Mouse (Mus musculus): ENCODE results near the gene Tet3. TPM values are rescaled to one million over a fixed set of nuclear protein-coding genes. Genes with fewer than 3 reads are reported as not detected.
A peak's percentile ranks its signal among the peaks of the same experiment; 100 is the strongest.

Gene Tet3
- polyA plus RNA-seq, 1 experiment = 15.4 TPM

DNA sequence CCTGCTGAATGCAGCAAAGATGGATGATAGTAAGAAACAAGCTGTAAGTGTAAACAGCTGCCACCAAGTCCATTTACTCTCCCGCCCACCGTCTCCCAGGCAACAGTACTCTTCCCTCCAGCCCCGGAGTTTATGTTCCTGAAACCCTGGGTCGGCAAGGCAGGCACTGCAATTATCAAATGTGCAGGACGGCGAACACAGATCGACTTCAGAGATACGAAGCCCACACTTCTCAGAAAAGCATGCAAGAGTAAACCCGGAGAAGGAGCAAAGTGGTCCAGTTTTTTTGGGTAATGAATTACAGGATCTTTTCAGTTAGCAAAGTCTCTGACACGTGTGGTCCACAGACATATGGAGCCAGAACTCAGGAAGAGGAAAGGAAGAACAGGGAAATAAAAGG, 142.9 kb downstream of the Tet3 start:
- H3K36me3 ChIP-seq (ENCODE audit: control insufficient read depth, insufficient read depth, low read length) = no peaks in the 10 kb centered on the region
- peak overlapping the region; percentile 10; the same call in 1 of the 2 replicates for H3K4me3 ChIP-seq (ENCODE audit: low read depth, low read length)
- WGBS = 3% methylated on average over 10 of the region's 10 CpGs

DNA sequence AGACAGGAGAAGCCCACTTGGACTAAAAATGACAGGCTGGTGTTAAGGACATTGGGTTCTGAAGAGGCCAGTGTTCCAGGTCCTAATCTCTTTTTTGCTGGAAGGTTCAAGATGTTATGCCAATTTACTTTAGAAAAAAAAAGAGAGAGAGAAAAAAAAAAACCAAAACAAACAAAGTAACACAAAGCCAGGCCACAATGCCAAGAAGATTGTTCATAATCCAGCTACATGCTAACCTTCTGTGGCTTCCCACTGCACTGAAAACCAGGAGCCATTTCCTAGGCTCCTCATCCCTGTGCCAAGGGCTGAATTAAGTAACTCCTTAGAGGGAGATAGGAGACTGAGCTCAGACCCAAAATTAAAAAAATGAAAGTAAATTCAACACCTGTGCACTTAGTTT, 143.6 kb downstream of the Tet3 start:
- no peak overlapping the region for H3K27ac ChIP-seq (ENCODE audit: insufficient read depth, low read depth, low read length)
- H3K36me3 ChIP-seq (ENCODE audit: control insufficient read depth, insufficient read depth, low read length) = no peaks in the 10 kb centered on the region
- no peaks in the 10 kb centered on the region for H3K27me3 ChIP-seq (ENCODE audit: control insufficient read depth, insufficient read depth, low read length)
- no peak for TF ChIP-seq CTCF (IDR thresholded peaks at IDR 0.05; ENCODE audit: extremely low read depth, insufficient read length, insufficient replicate concordance, low read depth, low read length)
- no peak for TF ChIP-seq POLR2A (IDR thresholded peaks at IDR 0.05; ENCODE audit: low read depth, low read length)
- H3K4me1 ChIP-seq (ENCODE audit: control insufficient read depth, insufficient read depth, insufficient read length, low read length) = peaks cover 10% of the 10 kb centered on the region; the same call in 1 of the 2 replicates
- H3K4me3 ChIP-seq (ENCODE audit: low read depth, low read length) = no peak overlapping the region

More for the DNA sequence above, 142.9 kb downstream of the Tet3 start:
- peaks cover 10% of the 10 kb centered on the region; the same call in 1 of the 2 replicates for H3K4me1 ChIP-seq (ENCODE audit: control insufficient read depth, insufficient read depth, insufficient read length, low read length)
- TF ChIP-seq POLR2A (IDR thresholded peaks at IDR 0.05; ENCODE audit: low read depth, low read length) = no peak
- no peak for TF ChIP-seq CTCF (IDR thresholded peaks at IDR 0.05; ENCODE audit: extremely low read depth, insufficient read length, insufficient replicate concordance, low read depth, low read length)
- H3K27me3 ChIP-seq (ENCODE audit: control insufficient read depth, insufficient read depth, low read length) = no peaks in the 10 kb centered on the region
- no peak overlapping the region for H3K27ac ChIP-seq (ENCODE audit: insufficient read depth, low read depth, low read length)

DNA sequence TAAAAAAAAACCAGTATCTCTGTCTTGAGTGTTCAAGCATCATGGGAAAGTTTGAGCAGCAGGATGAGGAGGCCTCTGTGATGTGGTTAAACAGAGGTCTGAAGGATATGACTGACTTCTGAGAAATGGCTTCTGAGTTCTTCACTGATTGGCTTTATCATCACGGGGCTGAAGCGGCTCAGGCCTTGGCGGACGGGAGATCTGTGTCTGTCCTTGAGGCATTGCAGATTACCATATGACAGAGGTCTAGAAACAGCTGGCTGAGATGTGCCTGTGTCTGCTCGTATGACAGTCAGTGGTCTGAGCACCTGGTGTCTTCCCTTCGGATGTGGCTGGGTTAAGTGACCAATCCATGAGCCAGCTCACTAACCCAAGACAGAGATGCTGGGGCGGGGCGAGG, 146.4 kb downstream of the Tet3 start:
- Histone ChIP-seq H3K27me3 (ENCODE audit: control insufficient read depth, insufficient read depth, low read length) (no peaks in the 10 kb centered on the region), H3K4me3 (ENCODE audit: low read depth, low read length) (no peak overlapping the region), H3K4me1 (ENCODE audit: control insufficient read depth, insufficient read depth, insufficient read length, low read length) (peaks cover 10% of the 10 kb centered on the region; the same call in 1 of the 2 replicates), H3K27ac (ENCODE audit: insufficient read depth, low read depth, low read length) (peak overlapping the region; percentile 52; the same call in 1 of the 2 replicates), H3K36me3 (ENCODE audit: control insufficient read depth, insufficient read depth, low read length) (peaks cover 1% of the 10 kb centered on the region)
- TF ChIP-seq POLR2A (IDR thresholded peaks at IDR 0.05; ENCODE audit: low read depth, low read length) (no peak), CTCF (IDR thresholded peaks at IDR 0.05; ENCODE audit: extremely low read depth, insufficient read length, insufficient replicate concordance, low read depth, low read length) (no peak)
- 83% methylated on average over 8 of the region's 8 CpGs for WGBS

Other genes starting within 250 kb of the Tet3 start
- 10.0 and 11.4 TPM in 2 replicates for gene Slc4a5, start 239.3 kb downstream of the Tet3 start, polyA plus RNA-seq (2012; rRNA removed)
- gene Mthfd2, start 133.2 kb downstream of the Tet3 start, polyA plus RNA-seq (2012; rRNA removed) = 2.8 and 3.3 TPM in 2 replicates
- 4.1 and 19.5 TPM in 2 replicates for gene Mob1a, start 133.1 kb downstream of the Tet3 start, polyA plus RNA-seq (2012; rRNA removed)
- gene Bola3, start 109.9 kb downstream of the Tet3 start, polyA plus RNA-seq (2012; rRNA removed) = 4.4 and 7.3 TPM in 2 replicates
- gene Dguok, start 47.9 kb upstream of the Tet3 start, polyA plus RNA-seq (2012; rRNA removed) = 12.4 and 19.7 TPM in 2 replicates
- gene Actg2, start 77.2 kb upstream of the Tet3 start, polyA plus RNA-seq (2012; rRNA removed) = 316 and 353 TPM in 2 replicates
- gene Stambp, start 113.6 kb upstream of the Tet3 start, polyA plus RNA-seq (2012; rRNA removed) = 4.4 and 9.5 TPM in 2 replicates
- not detected in 2 replicates for gene Clec4f, start 197.1 kb upstream of the Tet3 start, polyA plus RNA-seq (2012; rRNA removed)
- gene Cd207, start 218.8 kb upstream of the Tet3 start, polyA plus RNA-seq (2012; rRNA removed) = not detected in 2 replicates